Mouse (Mus musculus) layer of hippocampus, adult 11-12 months (tissue): Measurements from ENCODE around the gene Rpl5.

Source experiments
- DNase-seq: peaks from one replicate; pipeline ENCODE4 v3.0.0; 2022; ENCODE audit warnings: low spot score

Gene Rpl5

DNA sequence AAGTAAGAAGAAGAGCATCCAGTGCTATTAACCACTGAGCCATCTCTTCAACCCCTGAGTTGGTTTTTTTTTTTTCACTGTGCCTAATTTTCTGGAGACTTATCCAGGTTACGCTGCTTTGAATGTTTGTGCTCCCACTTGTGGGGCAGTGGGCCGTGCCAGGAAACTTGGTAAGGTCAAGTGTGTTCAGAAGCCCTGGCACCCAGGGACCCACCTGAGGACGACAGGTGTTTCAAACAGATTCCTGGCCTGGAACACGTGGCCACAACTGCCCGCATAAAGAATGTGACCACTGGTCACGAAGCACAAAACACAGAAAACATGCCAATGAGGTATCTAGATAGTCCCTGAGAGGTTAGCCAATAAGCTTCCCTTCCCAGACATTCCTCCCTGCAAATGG, 43.2 kb downstream of the Rpl5 start:
- no peak for DNase-seq

DNA sequence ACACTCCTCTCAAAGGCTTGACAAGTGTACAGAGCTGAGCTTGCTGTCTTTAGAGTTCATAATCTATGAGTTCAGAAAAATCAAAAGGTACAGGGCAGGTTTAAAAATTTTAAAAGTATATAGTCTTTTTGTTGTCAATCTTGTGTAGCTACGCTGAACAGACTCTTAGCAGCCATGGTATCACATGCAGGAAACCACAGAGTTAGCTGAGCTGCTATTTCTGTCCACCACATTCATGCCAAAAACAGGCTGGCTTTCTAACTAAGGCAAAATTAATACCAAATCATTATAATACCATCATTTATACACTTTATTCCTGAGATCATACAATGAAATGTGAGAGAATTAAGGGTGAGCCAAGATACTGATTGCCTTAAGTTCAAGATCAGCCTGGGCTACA, 46.2 kb downstream of the Rpl5 start:
- DNase-seq, result no peak

DNA sequence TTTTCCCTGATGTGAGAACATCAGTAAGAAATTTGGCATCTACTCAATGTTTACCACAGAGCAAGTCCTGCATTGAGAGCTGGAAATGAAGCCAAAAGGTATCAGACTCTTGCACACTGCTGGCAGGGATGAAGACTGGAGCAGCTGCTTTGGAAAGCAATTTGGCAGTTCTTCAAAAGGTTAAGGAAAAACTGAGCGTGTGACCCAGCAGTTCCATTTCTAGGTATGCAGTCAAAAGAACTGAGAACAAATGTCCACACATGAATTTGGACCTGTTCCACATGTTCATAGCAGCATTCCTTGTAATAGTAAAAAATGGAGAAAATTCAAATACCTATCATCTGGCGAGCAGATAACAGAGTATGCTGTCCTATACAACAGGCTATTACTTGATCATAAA, 47.2 kb downstream of the Rpl5 start:
- DNase-seq, result no peak

DNA sequence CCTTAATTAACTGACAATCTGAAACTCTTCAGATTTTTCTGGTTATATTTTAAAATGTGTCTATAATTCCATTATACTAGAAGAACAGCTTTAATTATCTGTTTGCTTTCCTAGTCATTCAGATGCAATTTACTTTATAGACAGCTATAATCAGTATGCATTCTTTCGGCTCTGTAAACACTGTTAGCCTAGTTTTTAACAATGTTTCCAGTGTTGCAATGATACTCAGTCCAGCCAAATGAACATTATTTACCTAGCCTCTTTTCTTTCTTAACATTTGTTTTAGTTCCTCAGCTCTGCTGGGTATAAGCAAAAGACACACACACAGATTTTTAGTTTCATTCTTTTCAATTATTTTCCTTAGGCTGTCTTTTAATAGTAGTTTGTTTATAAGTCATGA, 48.6 kb downstream of the Rpl5 start:
- DNase-seq, result no peak

DNA sequence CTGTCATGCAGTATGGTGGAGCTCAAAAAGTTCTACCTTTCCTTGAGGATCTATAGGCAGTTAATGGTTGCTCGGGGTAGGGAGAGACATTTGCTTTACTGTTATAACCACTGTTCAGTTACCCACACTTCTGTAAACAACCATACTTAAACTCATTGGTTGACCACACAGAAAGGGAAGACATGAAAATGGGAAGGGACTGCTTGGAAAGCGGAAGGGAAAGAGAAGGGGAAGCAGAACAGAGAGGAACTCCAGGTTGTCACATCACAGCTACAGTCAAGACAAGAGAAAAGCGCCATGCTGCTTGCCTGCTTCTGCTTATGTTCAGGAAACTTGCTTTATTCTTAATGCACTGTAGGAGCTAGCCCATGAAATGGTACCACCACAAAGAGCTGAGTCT, 49.3 kb downstream of the Rpl5 start:
- DNase-seq, result no peak

DNA sequence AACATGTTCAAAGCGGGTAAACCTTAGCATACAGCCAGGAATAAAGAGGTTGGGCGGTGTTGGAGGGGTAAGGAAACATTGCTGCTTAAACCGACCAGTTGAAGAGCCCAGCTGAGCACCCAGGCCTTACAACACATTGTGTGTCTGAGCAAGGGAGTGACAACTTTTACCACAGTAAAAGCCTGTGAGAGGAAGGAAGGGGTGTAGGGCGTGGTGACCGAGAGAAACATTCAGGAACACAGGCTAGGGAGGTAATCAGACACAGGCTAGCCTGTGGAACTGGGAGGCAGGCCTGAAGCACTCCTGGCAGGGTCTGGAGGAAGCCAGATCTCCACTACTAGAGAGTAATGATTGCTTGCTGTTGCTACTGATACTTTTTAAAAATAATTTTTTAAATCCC, 50.3 kb downstream of the Rpl5 start:
- DNase-seq, result no peak
